Mouse (Mus musculus): ENCODE results near the gene Etv1. TPM values are rescaled to one million over a fixed set of nuclear protein-coding genes. Genes with fewer than 3 reads are reported as not detected.

The Etv1 gene
- polyA plus RNA-seq, 1 experiment, result 3.4 TPM

GRCm38 (mm10) chr12:38793076-38793475 lies 13.9 kb downstream of the Etv1 start:
- no peaks in the 10 kb centered on the region for H3K36me3 ChIP-seq (ENCODE audit: control insufficient read depth, insufficient read depth)
- no peak overlapping the region for H3ac ChIP-seq (ENCODE audit: control insufficient read depth, insufficient read length, low read depth)
- no peak overlapping the region for H3K4me3 ChIP-seq (ENCODE audit: insufficient read depth, poor library complexity, severe bottlenecking)
- TF ChIP-seq CTCF (IDR thresholded peaks at IDR 0.05; ENCODE audit: control insufficient read depth, insufficient read depth, insufficient read length), result no peak
- no peak for TF ChIP-seq MYOD1 (IDR thresholded peaks at IDR 0.05; ENCODE audit: control insufficient read depth, insufficient read length, low read depth)
- TF ChIP-seq MAX (IDR thresholded peaks at IDR 0.05), result no peak
- no peak for TF ChIP-seq CEBPB (IDR thresholded peaks at IDR 0.05; ENCODE audit: low read depth)
- no peak for TF ChIP-seq USF1 (IDR thresholded peaks at IDR 0.05; ENCODE audit: low read depth)
- no peak for TF ChIP-seq MYOG (IDR thresholded peaks at IDR 0.05; ENCODE audit: control insufficient read depth, extremely low read depth, insufficient read length)
- TF ChIP-seq FOSL1 (IDR thresholded peaks at IDR 0.05; ENCODE audit: insufficient read depth, low read length, poor library complexity, severe bottlenecking), result no peak
- no peaks in the 10 kb centered on the region for H3K79me2 ChIP-seq (ENCODE audit: control insufficient read depth, insufficient read depth)
- no peaks in the 10 kb centered on the region for H3K27me3 ChIP-seq (ENCODE audit: control insufficient read depth, insufficient read depth, insufficient read length)
- no peaks in the 10 kb centered on the region for H3K79me3 ChIP-seq (ENCODE audit: low read depth)

GRCm38 (mm10) chr12:38793697-38794096 lies 14.5 kb downstream of the Etv1 start:
- no peaks in the 10 kb centered on the region for H3K79me3 ChIP-seq (ENCODE audit: low read depth)
- no peaks in the 10 kb centered on the region for H3K36me3 ChIP-seq (ENCODE audit: control insufficient read depth, insufficient read depth)
- no peak overlapping the region for H3K4me3 ChIP-seq (ENCODE audit: insufficient read depth, poor library complexity, severe bottlenecking)
- no peak overlapping the region for H3ac ChIP-seq (ENCODE audit: control insufficient read depth, insufficient read length, low read depth)
- no peaks in the 10 kb centered on the region for H3K79me2 ChIP-seq (ENCODE audit: control insufficient read depth, insufficient read depth)
- no peak for TF ChIP-seq MAX (IDR thresholded peaks at IDR 0.05)
- no peak for TF ChIP-seq CTCF (IDR thresholded peaks at IDR 0.05; ENCODE audit: control insufficient read depth, insufficient read depth, insufficient read length)
- no peak for TF ChIP-seq MYOD1 (IDR thresholded peaks at IDR 0.05; ENCODE audit: control insufficient read depth, insufficient read length, low read depth)
- TF ChIP-seq CEBPB (IDR thresholded peaks at IDR 0.05; ENCODE audit: low read depth), result no peak
- TF ChIP-seq FOSL1 (IDR thresholded peaks at IDR 0.05; ENCODE audit: insufficient read depth, low read length, poor library complexity, severe bottlenecking), result no peak
- no peak for TF ChIP-seq MYOG (IDR thresholded peaks at IDR 0.05; ENCODE audit: control insufficient read depth, extremely low read depth, insufficient read length)
- no peak for TF ChIP-seq USF1 (IDR thresholded peaks at IDR 0.05; ENCODE audit: low read depth)
- no peaks in the 10 kb centered on the region for H3K27me3 ChIP-seq (ENCODE audit: control insufficient read depth, insufficient read depth, insufficient read length)

- H3K36me3 ChIP-seq (ENCODE audit: control insufficient read depth, insufficient read depth), result no peaks in the 10 kb centered on the region
- no peaks in the 10 kb centered on the region for H3K27me3 ChIP-seq (ENCODE audit: control insufficient read depth, insufficient read depth, insufficient read length)
- no peak overlapping the region for H3ac ChIP-seq (ENCODE audit: control insufficient read depth, insufficient read length, low read depth)
- H3K79me3 ChIP-seq (ENCODE audit: low read depth), result no peaks in the 10 kb centered on the region
- H3K4me3 ChIP-seq (ENCODE audit: insufficient read depth, poor library complexity, severe bottlenecking), result no peak overlapping the region
- TF ChIP-seq MYOD1 (IDR thresholded peaks at IDR 0.05; ENCODE audit: control insufficient read depth, insufficient read length, low read depth) (no peak), USF1 (IDR thresholded peaks at IDR 0.05; ENCODE audit: low read depth) (no peak), MAX (IDR thresholded peaks at IDR 0.05) (no peak), MYOG (IDR thresholded peaks at IDR 0.05; ENCODE audit: control insufficient read depth, extremely low read depth, insufficient read length) (no peak), FOSL1 (IDR thresholded peaks at IDR 0.05; ENCODE audit: insufficient read depth, low read length, poor library complexity, severe bottlenecking) (no peak), CTCF (IDR thresholded peaks at IDR 0.05; ENCODE audit: control insufficient read depth, insufficient read depth, insufficient read length) (no peak), CEBPB (IDR thresholded peaks at IDR 0.05; ENCODE audit: low read depth) (no peak)
- no peaks in the 10 kb centered on the region for H3K79me2 ChIP-seq (ENCODE audit: control insufficient read depth, insufficient read depth)
Measured at GRCm38 (mm10) chr12:38807031-38807430, 27.9 kb downstream of the Etv1 start.

GRCm38 (mm10) chr12:38812392-38812791 lies 33.2 kb downstream of the Etv1 start:
- no peaks in the 10 kb centered on the region for H3K79me3 ChIP-seq (ENCODE audit: low read depth)
- H3ac ChIP-seq (ENCODE audit: control insufficient read depth, insufficient read length, low read depth), result no peak overlapping the region
- H3K79me2 ChIP-seq (ENCODE audit: control insufficient read depth, insufficient read depth), result no peaks in the 10 kb centered on the region
- TF ChIP-seq USF1 (IDR thresholded peaks at IDR 0.05; ENCODE audit: low read depth), result no peak
- TF ChIP-seq MYOD1 (IDR thresholded peaks at IDR 0.05; ENCODE audit: control insufficient read depth, insufficient read length, low read depth), result no peak
- no peak for TF ChIP-seq FOSL1 (IDR thresholded peaks at IDR 0.05; ENCODE audit: insufficient read depth, low read length, poor library complexity, severe bottlenecking)
- no peak for TF ChIP-seq CEBPB (IDR thresholded peaks at IDR 0.05; ENCODE audit: low read depth)
- TF ChIP-seq CTCF (IDR thresholded peaks at IDR 0.05; ENCODE audit: control insufficient read depth, insufficient read depth, insufficient read length), result no peak
- TF ChIP-seq MYOG (IDR thresholded peaks at IDR 0.05; ENCODE audit: control insufficient read depth, extremely low read depth, insufficient read length), result no peak
- TF ChIP-seq MAX (IDR thresholded peaks at IDR 0.05), result no peak
- no peak overlapping the region for H3K4me3 ChIP-seq (ENCODE audit: insufficient read depth, poor library complexity, severe bottlenecking)
- H3K36me3 ChIP-seq (ENCODE audit: control insufficient read depth, insufficient read depth), result no peaks in the 10 kb centered on the region
- no peaks in the 10 kb centered on the region for H3K27me3 ChIP-seq (ENCODE audit: control insufficient read depth, insufficient read depth, insufficient read length)

GRCm38 (mm10) chr12:38814010-38814786 lies 35.0 kb downstream of the Etv1 start:
- Histone ChIP-seq H3K79me2 (ENCODE audit: control insufficient read depth, insufficient read depth) (no peaks in the 10 kb centered on the region), H3K79me3 (ENCODE audit: low read depth) (no peaks in the 10 kb centered on the region), H3K36me3 (ENCODE audit: control insufficient read depth, insufficient read depth) (no peaks in the 10 kb centered on the region), H3K27me3 (ENCODE audit: control insufficient read depth, insufficient read depth, insufficient read length) (no peaks in the 10 kb centered on the region), H3K4me3 (ENCODE audit: insufficient read depth, poor library complexity, severe bottlenecking) (no peak overlapping the region), H3ac (ENCODE audit: control insufficient read depth, insufficient read length, low read depth) (no peak overlapping the region)
- TF ChIP-seq CTCF (IDR thresholded peaks at IDR 0.05; ENCODE audit: control insufficient read depth, insufficient read depth, insufficient read length) (no peak), MAX (IDR thresholded peaks at IDR 0.05) (no peak), MYOG (IDR thresholded peaks at IDR 0.05; ENCODE audit: control insufficient read depth, extremely low read depth, insufficient read length) (no peak), USF1 (IDR thresholded peaks at IDR 0.05; ENCODE audit: low read depth) (no peak), CEBPB (IDR thresholded peaks at IDR 0.05; ENCODE audit: low read depth) (no peak), FOSL1 (IDR thresholded peaks at IDR 0.05; ENCODE audit: insufficient read depth, low read length, poor library complexity, severe bottlenecking) (no peak), MYOD1 (IDR thresholded peaks at IDR 0.05; ENCODE audit: control insufficient read depth, insufficient read length, low read depth) (no peak)
